Mouse (Mus musculus): ENCODE data around the gene Phc3.

- TF ChIP-seq MYOD1 (IDR thresholded peaks at IDR 0.05; ENCODE audit: control insufficient read depth in 1 of 3, insufficient read length in 2 of 3, low read depth in 2 of 3): no peak
- no peak for TF ChIP-seq POLR2A (IDR thresholded peaks at IDR 0.05; ENCODE audit: insufficient read length, low read depth)
- no peak for TF ChIP-seq CEBPB (IDR thresholded peaks at IDR 0.05; ENCODE audit: insufficient read depth, poor library complexity, severe bottlenecking)
- TF ChIP-seq USF1 (IDR thresholded peaks at IDR 0.05; ENCODE audit: low read depth): no peak
- TF ChIP-seq E2F4 (IDR thresholded peaks at IDR 0.05; ENCODE audit: insufficient read depth): no peak
- TF ChIP-seq MYOG (IDR thresholded peaks at IDR 0.05; ENCODE audit: control insufficient read depth in 1 of 3, insufficient read depth in 1 of 3, insufficient read length in 2 of 3, low read depth in 2 of 3): no peak
- TF ChIP-seq REST (IDR thresholded peaks at IDR 0.05; ENCODE audit: insufficient read depth, insufficient read length): no peak
- TF ChIP-seq MAX (IDR thresholded peaks at IDR 0.05; ENCODE audit: low read depth): no peak
- no peak for TF ChIP-seq POLR2AphosphoS2 (IDR thresholded peaks at IDR 0.05; ENCODE audit: insufficient read length, low read depth)
- no peak for TF ChIP-seq TCF12 (IDR thresholded peaks at IDR 0.05; ENCODE audit: insufficient read depth, poor library complexity, severe bottlenecking)
- TF ChIP-seq TCF3 (IDR thresholded peaks at IDR 0.05; ENCODE audit: insufficient read length, low read depth): no peak
Measured at GRCm38 (mm10) chr3:30952273-30953070, 16.7 kb downstream of the Phc3 start.

Data from myocyte (in vitro differentiated cells).